Mouse (Mus musculus) heart, adult 2 months (tissue): Measurements from ENCODE around the gene Lst1.
"Not testable (repeated sequence)": the region's sequence is repeated elsewhere in the genome, so short reads cannot be mapped to it uniquely, and the experiment has no call there.

Source experiments
- CTCF ChIP-seq: fragments of 200-600 bp; IDR thresholded peaks from 2 replicates; pipeline ENCODE4 v1.8.1; 2022; ENCODE audit warnings: antibody characterized with exemption, mild to moderate bottlenecking, moderate library complexity
- EP300 ChIP-seq: fragments of 200-500 bp; IDR thresholded peaks from 2 replicates; pipeline ENCODE4 v1.6.1; 2011; ENCODE audit warnings: low read depth, low read length, control low read depth; ENCODE audit not compliant: insufficient read depth
- POLR2A ChIP-seq: fragments of 200-500 bp; IDR thresholded peaks from 2 replicates; pipeline ENCODE4 v1.6.1; 2011; ENCODE audit warnings: mild to moderate bottlenecking, low read depth, low read length, control low read depth; ENCODE audit not compliant: insufficient read depth

- TF ChIP-seq CTCF, EP300, POLR2A: not testable (repeated sequence)
Observed at GRCm38 (mm10) chr17:35234090-35234489, 45.9 kb upstream of the Lst1 start.
